ENCODE assay signal across 8 mouse cellular contexts in genomic region chr11:54860256-54861038, GRCm38 (mm10). TPM values are rescaled to one million over a fixed set of nuclear protein-coding genes. Genes with fewer than 3 reads are reported as not detected.
DNase-seq lines count a peak whose midpoint lies in the region; ATAC-seq lines count a peak whose summit lies in the region.

Gene Lyrm7, minus strand, starts transcription at chr11:54860916.

- H3K4me1 ChIP-seq in lung, embryonic 16.5 days (replicated peaks; ENCODE audit: control insufficient read depth, insufficient read depth, low read length), result peaks cover 8% of the 10 kb centered on the region

- peak; percentile 99 for DNase-seq in MEL-GATA-1-ER (ENCODE audit: extremely low read depth, low read depth)
- peak; percentile 98 for DNase-seq in cerebellum, adult 8-10 months
- DNase-seq in forelimb bud, embryonic 11.5 days (ENCODE audit: low read depth, low spot score), result peak; percentile 98
- peak; percentile 93 for DNase-seq in layer of hippocampus, adult 9-10 months (ENCODE audit: low spot score)
- DNase-seq in ovary, postnatal 10 days (ENCODE audit: low spot score), result peak; percentile 91
- peak; percentile 96 for DNase-seq in thymus, postnatal 10 days (ENCODE audit: low spot score in 2 of 2)

- WGBS in lung, embryonic 16.5 days, result under 1% methylated on average over 42 of the region's 42 CpGs

- H3K4me2 ChIP-seq in lung, embryonic 16.5 days (ENCODE audit: low read depth, low read length), result peak within 1 kb of the TSS; percentile 90

- ATAC-seq in hematopoietic stem cell, adult 5-6 weeks (replicated peaks in 1 of 2; ENCODE audit: insufficient read depth in 1 of 2, low FRiP score in 2 of 2, low TSS enrichment in 1 of 2, low read depth in 1 of 2, poor library complexity in 2 of 2, severe bottlenecking in 2 of 2), result peak; percentile 99
- peak; percentile 99 for ATAC-seq in lung, embryonic 16.5 days (ENCODE audit: low read depth)

- no peaks in the 10 kb centered on the region for H3K9me3 ChIP-seq in lung, embryonic 16.5 days (ENCODE audit: control insufficient read depth, low read length)

- H3K36me3 ChIP-seq in lung, embryonic 16.5 days (ENCODE audit: control insufficient read depth, insufficient read depth, low read length), result no peaks in the 10 kb centered on the region

- H3K27me3 ChIP-seq in lung, embryonic 16.5 days (ENCODE audit: control insufficient read depth, insufficient read depth, low read depth, low read length), result no peaks in the 10 kb centered on the region

- H3K9ac ChIP-seq in lung, embryonic 16.5 days (ENCODE audit: low read length), result peak within 1 kb of the TSS; percentile 81

- peak within 1 kb of the TSS; percentile 85 for H3K4me3 ChIP-seq in lung, embryonic 16.5 days (ENCODE audit: low read length)

- H3K27ac ChIP-seq in lung, embryonic 16.5 days (ENCODE audit: low read length), result peak within 1 kb of the TSS; percentile 83

RNA-seq across cellular contexts. Expression of gene Lyrm7, which starts in this region (rescaled TPM):
- total RNA-seq in hematopoietic stem cell, adult 5-6 weeks (2017), result 2.5 and 3.1 TPM in 2 replicates
- 5.8 and 7.7 TPM in 2 replicates for polyA plus RNA-seq in lung, embryonic 16.5 days (2015; fragmentation: Nextera tagmentation; extraction: Ambion mirVana)

Comparison
In these comparisons a context has a peak if more than half of its experiments do, and no peak if none do; other contexts are left out.
1. Peak in every context shown above with its lines: DNase-seq, ATAC-seq, H3K4me3 ChIP-seq and H3K27ac ChIP-seq.